Mouse (Mus musculus) megakaryocyte, embryonic 14.5 days (primary cell): Measurements from ENCODE around the gene Elmod2.

ENCODE experiments used
- FLI1 ChIP-seq: IDR thresholded peaks from 2 replicates; pipeline ENCODE4 v1.6.1; 2012; ENCODE audit warnings: low read length, inconsistent platforms, mixed read lengths
- GATA1 ChIP-seq: IDR thresholded peaks from 3 replicates; pipeline ENCODE4 v1.6.1; 2012; ENCODE audit warnings: mixed read lengths, low read length, inconsistent platforms, borderline replicate concordance

GRCm38 (mm10) chr8:83342076-83342475, 9.8 kb upstream of the Elmod2 start:
- TF ChIP-seq GATA1 = no peak
- TF ChIP-seq FLI1 = no peak
